Mouse (Mus musculus): ENCODE results near the gene Tprgl. TPM values are rescaled to one million over a fixed set of nuclear protein-coding genes. Genes with fewer than 3 reads are reported as not detected.

Tprgl gene
- total RNA-seq, 2 experiments from 2014 or later, result 82.7 to 82.8 TPM

GRCm38 (mm10) chr4:154167053-154167452, 6.6 kb upstream of the Tprgl start:
- peak; percentile 51 to 52 for DNase-seq
- intact Hi-C loops (cut with DNase I), result no loop called here

DNA sequence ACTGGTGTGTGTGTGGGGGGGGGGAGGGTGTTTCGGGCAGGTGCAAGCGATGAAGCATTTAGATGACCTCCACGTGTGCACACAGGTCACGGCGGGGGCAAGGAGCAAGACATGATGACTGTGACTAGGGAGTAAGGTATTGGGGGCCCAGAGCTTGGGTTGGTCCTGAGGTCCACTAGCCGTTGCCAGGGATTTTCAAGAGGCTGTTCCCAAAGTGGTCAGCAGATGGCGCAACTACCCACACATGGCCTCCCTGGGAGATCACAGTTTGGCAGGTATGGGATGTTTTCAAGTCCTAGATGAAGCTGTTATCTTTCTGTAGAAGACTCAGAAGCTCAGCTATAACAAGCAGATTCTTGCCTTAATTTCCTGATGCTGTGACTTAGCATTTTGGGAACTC, 2.8 kb upstream of the Tprgl start:
- intact Hi-C loops (cut with DNase I), result no loop called here
- peak; percentile 66 to 76 for DNase-seq

DNA sequence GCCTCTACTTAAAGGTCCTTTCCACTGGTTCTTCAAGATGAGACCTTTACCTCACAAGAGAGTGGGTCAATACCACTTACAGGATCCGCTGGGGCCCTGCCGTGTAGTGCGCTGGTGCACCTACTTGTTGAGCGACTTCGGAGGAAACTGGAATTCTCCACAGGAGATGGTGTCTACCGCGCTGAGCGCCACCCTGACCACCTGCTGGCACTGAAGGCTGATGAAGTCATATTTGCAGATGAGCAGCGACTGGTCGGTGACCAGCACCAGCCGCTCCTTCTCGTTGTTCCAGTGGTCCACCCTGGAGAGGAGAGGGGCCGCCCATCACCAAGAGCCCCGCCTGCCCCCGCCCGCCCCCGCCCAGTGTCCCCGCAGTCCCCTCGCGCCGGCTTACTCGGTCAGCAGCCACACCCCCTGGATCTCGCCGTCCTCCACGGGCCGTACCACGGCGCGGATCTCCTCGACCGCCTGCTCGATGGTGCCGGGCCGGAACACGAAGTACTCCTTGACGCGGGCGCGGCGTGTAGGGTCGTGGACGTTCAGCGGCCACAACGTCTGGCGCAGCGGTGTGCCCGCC, 417 bp downstream of the Tprgl start:
- peak in 1 of 2 experiments; percentile 27 for DNase-seq
- intact Hi-C loops (cut with DNase I), result no loop called here

DNA sequence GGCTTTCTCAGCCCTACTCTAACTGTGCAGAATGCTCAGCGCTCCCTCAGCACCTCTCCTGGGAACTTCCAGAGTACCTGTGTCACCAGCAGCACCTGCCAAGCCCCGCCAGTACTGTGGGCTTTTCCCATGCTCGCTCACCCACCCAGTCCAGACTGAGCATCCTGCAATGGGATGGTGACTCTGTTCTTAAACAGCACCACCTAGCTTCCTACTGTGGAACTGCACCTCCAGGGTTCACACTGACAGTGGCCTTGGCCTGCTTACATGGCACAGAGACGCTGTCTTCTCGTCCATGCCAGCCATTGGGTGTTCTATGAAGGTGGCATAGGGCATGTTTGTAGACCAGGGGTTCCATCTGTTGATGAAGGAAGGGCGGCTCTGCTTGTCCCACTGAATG, 1.5 kb downstream of the Tprgl start:
- intact Hi-C loops (cut with DNase I), result no loop called here
- peak; percentile 65 to 80 for DNase-seq

- intact Hi-C loops (cut with DNase I), result no loop called here
Measured at GRCm38 (mm10) chr4:154157970-154158662, 2.4 kb downstream of the Tprgl start.

DNA sequence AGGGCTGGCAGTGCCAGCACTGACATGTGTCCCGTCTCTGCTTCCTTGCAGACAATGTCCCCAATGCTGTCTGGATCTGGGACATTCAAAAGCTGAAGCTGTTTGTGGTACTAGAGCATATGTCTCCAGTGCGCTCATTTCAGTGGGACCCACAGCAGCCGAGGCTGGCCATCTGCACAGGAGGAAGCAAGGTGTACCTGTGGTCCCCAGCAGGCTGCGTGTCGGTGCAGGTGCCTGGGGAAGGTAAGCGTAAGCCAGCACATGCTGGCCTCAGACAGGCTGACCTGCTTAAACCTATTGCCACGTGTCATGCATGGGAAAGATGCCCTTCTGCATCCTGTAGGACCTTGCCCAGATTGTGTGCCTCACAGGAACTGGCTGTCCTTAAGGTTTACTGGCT, 4.4 kb downstream of the Tprgl start:
- intact Hi-C loops (cut with DNase I), result no loop called here
- no peak for DNase-seq

More at GRCm38 (mm10) chr4:154157970-154158662, 2.4 kb downstream of the Tprgl start:
- no peak for DNase-seq

DNA sequence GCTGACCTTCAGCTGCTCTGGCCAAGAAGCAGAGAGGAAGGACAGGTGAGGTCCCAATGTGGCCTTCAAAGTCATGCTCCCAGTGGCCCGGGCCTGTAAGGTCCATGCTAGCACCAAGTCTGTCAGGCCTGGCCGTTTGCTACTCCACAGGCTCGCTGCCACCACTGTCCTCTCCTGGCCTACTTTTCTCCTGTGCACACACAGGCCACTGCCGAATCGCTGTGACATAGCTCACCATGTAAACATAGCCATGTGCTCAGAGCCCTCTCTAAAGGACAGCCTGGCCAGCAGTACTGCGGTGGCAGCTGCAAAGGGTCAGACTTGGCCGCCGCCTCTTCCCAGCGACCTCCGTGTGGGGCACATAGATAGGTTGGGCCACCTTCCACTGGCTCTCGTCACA, 6.4 kb downstream of the Tprgl start:
- intact Hi-C loops (cut with DNase I), result no loop called here

GRCm38 (mm10) chr4:154146342-154146741, 14.1 kb downstream of the Tprgl start:
- DNase-seq, result no peak
- intact Hi-C loops (cut with DNase I), result no loop called here

More for the DNA sequence above, 6.4 kb downstream of the Tprgl start:
- no peak for DNase-seq

- DNase-seq, result no peak
- intact Hi-C loops (cut with DNase I), result no loop called here
Measured at GRCm38 (mm10) chr4:154144712-154145111, 15.8 kb downstream of the Tprgl start.

DNA sequence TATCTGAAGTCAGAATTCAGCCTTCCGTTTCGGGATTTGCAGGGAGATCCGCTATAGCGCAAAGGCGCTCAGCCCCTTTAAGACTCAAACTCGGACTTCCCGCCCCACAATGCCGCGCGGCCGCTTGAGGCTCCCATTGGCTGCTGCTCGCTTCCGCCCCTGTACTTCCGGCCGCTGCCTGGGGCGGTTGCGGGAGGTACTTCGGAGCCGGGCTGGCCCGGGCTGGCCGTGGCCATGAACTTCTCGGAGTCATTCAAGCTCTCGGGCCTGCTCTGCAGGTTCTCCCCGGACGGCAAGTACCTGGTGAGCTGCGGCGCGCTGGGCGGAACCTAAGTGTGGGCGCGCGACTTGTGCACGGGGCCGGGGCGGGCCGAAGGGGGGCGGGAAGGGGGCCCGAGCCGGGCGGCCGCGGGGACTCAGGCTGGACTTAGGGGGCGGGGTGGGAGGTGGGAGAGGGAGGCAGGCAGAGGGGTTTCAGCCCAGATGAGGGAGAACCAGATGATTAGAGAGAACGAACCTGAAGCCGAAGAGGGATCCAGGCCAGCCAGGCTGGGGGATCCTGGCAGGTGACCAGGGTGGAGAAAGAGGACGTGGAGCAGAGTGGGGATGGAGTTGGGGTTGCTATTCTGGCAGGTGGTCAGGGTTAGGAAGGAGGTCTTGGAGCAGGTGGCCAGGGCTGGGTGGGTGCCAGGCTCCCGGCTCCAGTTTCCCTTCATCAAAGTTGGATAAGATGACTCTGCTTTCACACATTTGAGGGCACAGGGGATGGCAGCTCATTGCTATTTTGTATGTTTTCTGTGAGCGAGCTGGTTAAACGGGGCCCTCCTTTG, 18.0 kb downstream of the Tprgl start, which contains the start of gene Wrap73:
TSS of gene Wrap73 (plus strand) at position 162 of the 830 bp plus-strand sequence.
- peak; percentile 82 to 85 for DNase-seq
- intact Hi-C loops (cut with DNase I), result no loop called here

DNA sequence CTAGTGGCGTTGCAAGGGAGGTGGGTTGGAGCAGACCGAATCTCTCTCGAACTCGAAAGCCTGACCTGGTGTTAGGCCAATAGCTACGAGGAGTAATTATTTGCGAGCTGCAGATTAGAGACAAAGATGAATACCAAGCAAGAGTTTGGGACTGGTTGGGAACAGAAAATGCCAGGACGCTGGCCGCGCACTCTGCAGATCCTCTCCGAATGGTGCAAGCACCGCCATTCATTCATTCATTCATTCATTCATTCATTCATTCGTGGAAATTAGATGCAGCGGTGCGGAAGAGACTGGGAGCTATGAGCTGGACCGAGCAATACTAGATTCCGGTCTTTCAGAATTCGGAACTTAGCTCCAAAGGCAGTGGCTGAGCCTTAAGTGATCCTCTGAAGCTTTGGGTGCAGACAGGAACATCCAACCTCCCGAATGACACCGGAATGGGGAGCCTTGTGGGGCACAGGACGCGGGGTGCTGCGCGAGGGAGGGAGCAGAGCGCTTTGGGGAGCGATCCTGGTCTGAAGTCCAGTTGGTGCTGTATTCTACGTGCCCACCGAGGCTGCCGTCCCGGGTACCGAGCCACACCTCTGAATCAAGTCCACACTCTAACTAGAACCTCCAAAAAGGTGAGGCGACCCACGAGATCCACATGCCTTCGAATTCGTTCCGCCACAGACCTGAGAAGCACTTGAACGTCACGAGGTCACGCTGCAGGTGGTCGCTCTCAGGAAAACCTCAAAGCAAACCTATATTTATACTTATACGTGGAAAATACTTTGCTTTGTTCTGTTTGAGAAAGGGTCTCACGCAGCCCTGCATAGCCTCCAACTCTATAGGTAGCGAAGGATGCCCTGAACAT, 19.2 kb downstream of the Tprgl start:
- DNase-seq, result no peak
- intact Hi-C loops (cut with DNase I), result no loop called here

GRCm38 (mm10) chr4:154140213-154141008, 20.1 kb downstream of the Tprgl start:
- intact Hi-C loops (cut with DNase I), result no loop called here
- no peak for DNase-seq

GRCm38 (mm10) chr4:154140182-154140212, 20.5 kb downstream of the Tprgl start, which contains the start of gene Trp73:
Trp73 (minus strand) TSS chr4:154140208.
- intact Hi-C loops (cut with DNase I), result no loop called here
- DNase-seq, result no peak

DNA sequence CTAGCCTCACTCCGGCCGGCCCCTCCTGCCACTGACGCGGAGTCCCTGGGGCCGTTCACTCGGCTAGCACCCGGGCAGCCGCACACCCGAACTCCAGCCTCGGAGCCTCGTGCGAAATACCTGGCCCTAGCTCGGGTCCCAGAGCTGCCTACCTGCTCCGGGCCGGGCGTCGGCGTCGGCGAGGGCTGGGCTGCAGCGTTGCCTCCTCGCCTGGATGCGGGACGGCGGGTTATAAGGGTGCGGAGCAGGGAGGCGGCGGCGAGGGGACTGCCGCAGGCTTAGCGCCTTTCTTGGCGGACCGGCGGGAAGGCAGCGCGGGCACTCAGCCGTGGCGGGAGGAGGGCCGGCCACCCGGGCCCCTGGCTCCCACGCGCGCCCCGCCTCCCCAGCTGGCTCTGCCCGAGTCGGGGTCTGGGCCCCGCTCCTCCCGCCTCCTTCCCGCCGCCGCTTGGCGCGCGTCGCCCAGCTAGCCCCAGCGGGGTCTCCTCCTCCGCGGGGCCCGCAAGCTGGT, 20.7 kb downstream of the Tprgl start:
- no peak for DNase-seq
- intact Hi-C loops (cut with DNase I), result no loop called here

DNA sequence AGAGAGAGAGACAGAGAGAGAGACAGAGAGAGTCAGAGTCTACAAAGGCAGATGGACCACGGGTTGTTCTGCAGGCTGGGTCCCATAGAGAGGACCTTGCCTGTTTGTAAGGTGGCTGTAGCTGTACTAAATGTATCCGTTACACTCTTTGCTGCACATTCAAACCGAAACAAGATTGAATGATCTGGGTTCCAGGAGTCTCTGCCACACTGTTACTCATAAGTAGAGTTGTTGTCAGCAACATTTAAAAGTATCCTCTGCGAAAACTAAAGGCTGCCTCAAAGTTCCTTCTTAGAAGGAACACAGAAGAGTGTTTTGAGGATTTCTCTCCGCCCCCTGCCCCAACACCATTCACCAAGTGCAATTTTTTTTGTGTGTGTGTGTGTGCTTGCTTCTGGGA, 23.3 kb downstream of the Tprgl start:
- DNase-seq, result no peak
- intact Hi-C loops (cut with DNase I), result no loop called here

DNA sequence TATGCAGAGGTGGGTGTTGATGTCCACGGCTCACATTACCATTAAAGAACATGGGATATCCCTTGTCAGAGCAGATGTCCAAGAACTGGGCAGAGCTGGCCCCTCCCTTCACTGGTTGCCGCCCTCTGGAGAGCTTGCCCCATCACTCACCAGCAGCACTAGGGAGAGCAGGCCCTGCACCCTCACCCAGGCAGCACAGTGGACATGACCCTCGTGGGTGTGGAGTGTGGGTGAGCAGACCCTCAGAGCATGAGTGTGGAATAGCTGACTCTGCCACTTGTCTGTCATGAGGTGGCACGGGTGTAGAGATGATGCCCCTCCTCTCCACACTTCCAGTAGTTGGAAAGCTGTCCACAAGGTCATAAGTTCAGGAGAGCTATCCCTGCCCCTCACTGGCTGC, 25.7 kb downstream of the Tprgl start:
- DNase-seq, result no peak
- intact Hi-C loops (cut with DNase I), result no loop called here

GRCm38 (mm10) chr4:154131894-154132293, 28.6 kb downstream of the Tprgl start:
- DNase-seq, result no peak
- intact Hi-C loops (cut with DNase I), result no loop called here

DNA sequence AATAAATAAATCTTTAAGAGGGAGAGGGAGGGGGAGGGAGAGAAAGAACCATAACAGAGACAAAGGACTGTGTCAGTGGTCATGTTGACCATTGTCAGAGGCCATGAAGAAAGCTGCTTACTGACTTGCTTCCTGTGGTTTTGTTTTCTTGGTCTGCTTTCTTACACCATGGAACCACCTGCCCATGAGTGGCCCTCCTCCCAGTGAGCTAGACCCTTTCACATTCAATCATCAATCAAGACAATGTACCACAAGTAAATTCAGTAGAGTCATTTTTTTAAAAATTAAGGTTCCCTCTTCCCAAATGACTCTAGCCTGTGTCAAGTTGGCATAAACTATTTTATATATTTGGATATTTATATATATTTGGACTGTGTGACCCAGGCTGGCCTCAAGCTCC, 30.5 kb downstream of the Tprgl start:
- intact Hi-C loops (cut with DNase I), result no loop called here
- DNase-seq, result no peak

- intact Hi-C loops (cut with DNase I), result no loop called here
- no peak for DNase-seq
Measured at GRCm38 (mm10) chr4:154127273-154127672, 33.2 kb downstream of the Tprgl start.

DNA sequence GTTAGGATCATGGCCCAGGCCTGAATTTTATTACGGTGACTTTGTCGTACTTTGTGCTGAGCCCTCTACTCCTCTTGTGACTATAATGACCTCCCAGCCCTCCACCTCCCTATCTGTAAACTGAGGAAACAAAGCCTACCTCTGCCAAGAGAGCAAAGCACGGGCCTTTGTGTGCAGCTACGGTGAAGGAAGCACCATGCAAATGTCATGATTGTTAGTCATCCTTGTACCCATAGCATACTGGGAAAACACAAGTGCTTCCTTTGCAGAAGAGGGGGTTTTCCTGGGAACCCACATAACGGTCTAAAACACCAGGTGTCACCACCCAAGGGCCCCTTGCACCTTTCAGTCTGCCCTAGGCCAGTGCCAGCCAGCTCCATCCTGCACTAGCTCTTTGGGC, 35.3 kb downstream of the Tprgl start:
- intact Hi-C loops (cut with DNase I), result no loop called here
- no peak for DNase-seq
